Mouse (Mus musculus) kidney, postnatal 14 days (tissue): ENCODE measurements around the gene Nedd9.
"Not testable (repeated sequence)": the region's sequence is repeated elsewhere in the genome, so short reads cannot be mapped to it uniquely, and the experiment has no call there.

Experiments
- DNase-seq: peaks from one replicate; pipeline ENCODE4 v3.0.0; 2022; ENCODE audit warnings: mixed read lengths

Nedd9 gene

DNA sequence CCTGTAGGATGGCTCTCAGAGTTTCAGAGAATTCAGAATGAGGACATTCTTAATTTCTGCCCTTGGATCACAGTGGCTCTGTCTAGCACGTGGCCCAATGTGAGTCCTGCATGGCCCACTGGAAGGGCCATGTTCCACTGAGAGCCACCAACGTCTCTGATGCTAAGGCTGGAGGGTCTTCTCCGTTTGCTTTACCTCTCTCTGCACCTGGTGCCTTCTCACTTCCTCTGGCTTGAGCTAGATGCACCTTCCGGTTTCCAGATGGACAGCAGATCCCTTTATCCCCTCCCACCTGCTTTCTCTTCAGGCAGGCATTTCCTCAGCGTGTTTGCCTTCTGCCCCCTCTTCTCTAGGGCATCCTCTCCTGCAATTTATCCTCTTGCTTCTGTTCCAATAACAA, 118.5 kb downstream of the Nedd9 start:
- DNase-seq, result no peak

DNA sequence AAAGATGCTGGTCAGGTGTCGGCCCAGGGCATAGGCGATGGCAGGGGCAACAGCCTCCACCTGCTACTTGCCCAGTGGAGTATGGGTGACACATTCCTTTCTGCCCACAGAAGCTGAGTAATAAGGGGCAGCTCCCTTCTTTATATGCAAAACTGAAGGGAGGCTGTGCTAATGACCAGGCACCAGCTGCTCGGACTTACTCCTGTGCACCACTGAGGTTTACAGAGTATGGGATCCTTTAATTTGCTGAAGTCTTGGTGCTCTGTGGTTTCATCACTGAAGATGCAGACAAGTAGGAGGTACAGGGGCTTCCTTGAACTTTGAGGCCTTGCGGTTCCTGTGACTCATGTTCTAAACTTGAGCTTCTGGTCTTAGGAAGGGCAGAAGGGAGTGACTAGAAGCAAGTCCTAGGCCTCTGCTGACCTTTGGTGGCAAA, 120.0 kb downstream of the Nedd9 start:
- DNase-seq, result no peak

DNA sequence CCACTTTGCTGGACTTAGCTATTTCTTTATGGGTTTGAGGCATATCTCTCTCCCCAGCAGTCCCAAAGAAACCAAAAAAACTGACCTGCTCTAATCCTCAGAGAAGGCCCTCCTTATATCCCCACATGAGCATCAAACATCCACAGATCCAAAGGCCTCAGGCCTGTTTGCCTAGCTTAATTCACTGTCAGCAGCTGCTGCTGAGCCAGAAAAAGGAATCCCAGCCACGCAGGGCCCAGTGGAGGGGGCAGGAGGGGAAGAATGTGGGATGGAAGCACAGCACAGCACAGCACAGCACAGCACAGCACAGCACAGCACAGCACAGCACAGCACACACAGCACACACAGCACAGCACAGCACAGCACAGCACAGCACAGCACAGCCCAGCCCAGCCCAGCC, 120.6 kb downstream of the Nedd9 start:
- not testable (repeated sequence) for DNase-seq

DNA sequence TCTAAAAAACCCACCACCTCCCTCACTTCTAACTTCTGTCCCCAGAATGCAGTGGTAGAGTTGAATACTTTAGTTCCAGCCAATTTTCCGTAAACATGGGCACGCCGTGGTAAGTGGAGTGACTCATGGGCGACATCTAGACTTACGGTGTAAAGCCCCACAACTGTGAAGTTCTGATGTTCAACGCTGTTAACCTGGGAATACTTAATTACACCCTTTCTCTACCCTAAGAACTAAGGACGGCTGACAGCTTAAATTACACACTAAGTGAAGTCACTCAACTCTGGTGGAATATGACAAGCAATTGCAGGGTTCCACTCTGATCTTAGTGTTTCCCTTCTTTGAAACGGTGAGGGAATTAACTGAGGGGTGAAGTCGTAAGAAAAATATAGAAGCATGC, 122.9 kb downstream of the Nedd9 start:
- no peak for DNase-seq

DNA sequence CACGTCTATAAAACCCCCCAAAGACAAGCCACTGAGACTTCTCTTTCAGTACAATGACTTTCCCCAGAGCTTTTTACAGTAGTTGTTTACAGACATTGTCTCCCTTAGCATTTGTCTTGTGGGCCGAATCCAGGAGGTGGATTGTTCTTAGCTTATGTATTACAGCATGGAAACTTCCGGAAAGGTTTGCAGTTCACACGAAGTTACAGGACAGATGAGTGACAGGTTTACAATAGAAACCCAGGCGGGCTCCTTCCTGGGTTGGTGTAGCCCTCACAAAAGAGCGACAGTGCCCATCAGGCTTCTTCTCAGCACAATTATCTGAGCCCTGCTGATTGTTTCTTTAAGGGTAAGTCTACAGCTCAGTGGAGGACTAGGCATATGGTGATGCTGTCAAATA, 124.3 kb downstream of the Nedd9 start:
- no peak for DNase-seq

DNA sequence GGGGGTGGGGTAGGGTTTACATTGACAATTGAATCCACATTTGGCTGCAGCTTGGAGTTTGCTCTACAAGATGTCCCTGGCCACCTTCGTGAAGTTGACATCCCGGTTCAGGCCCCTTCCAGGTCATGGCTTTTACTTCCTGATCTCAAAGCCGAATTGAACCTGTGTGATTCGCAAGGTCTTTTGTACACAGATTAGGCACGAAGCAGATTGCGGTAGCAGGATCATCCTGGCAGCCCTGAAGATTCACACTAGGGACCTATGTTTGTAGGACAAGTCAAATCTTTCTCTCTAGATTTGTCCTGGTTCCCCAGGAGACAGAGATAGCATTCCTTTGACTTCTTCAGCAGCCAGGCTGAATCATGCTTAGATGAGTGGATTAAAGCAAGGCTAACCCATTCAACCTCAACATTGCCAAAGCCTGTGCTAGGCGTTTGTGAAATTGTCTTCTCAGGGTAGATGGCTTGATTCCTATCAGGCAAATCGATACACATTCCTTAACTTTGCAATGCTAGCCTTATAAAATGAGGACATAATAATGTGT, 126.8 kb downstream of the Nedd9 start:
- no peak for DNase-seq

DNA sequence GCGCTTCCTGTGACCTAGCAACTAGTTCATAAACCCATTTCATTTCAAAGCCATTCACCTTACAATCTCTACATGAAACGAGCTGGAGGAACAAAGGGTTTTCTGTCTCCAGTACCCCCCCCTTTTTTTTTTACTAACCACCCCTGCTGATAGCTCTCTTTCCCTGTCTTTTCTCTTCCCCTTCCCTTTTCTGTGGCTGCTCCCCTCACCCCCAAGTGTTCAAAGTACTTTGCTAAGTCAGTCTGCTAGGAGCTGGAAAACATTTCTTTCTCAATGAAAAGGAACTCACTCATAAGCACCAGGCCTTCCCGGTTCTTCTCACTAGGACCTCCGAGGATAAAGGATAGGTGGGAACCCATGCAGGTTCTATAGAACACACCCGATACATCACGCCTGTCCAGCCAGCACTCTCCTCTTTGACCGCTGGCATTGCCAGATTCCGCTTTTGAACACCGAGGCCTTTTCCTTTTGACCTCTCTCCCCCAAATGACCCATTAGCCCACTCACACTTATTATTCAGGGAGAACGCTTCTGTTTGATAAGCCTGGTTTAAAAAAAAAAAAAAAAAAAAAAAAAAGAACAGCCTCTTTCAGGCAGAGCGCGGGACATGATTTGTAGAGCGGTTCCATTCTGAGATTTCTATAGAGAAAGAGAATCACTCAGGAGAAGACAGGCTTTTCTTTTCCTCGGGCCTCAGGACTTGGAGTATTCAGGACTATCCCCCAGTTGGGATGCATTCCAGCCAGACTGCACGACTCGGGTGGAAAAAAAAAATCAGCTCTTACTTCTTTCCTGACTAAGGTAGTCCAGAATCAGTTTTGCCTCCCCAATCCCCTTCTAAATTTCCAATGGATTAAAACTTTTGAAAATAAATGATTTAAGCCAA, 127.6 kb downstream of the Nedd9 start:
- no peak for DNase-seq

DNA sequence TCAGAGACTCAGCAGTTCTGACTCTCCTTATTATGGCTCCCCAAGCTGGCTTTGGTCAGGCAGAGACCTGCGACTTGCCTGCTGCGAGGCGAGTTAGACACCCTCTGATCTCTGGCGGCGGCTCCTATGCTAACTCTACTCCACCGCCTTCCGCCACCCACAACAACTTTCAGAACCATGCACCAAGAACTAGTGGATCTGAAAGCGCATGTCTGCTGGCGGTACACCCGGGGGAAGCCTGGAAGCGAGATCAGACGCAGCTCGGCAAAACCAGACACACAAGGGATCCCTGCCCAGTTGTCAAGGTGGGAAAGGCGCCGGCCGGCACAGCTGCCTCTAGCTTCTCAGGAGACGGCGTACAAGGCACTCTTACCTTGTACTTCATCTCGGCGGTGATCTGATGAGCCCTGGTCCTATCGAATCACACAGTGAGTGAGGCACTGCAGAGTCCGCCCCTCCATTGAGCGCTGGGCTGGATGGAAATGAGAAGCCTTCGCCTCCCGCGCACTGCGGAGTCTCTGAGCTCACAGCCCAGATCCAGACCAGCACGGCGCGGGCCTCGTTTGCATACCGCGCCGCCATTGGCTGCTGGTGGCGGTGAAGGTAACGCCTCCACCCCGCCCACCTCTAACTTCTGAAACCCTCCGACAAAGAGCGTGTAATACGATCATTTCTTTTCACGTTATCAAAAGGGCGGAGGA, 128.5 kb downstream of the Nedd9 start:
- peak; percentile 97 for DNase-seq

DNA sequence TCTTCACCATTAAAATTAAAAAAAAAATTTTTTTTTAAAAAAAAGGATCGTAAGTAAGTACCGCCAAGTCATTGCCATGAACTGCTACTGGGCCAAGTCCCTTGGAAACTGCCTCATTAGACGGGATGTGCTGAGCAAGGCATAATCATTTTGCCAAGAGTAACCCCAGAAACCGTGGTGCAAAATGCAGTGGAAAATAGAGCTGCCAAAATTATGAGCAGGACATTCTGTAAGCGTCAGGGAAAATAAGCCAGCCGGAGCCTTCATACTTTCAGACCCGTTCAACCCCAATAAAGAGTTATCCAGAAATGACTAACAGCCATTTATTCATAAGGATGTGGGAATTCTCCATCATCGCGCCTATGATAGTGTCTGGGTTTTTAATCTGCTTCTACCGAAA, 129.2 kb downstream of the Nedd9 start:
- DNase-seq, result no peak

DNA sequence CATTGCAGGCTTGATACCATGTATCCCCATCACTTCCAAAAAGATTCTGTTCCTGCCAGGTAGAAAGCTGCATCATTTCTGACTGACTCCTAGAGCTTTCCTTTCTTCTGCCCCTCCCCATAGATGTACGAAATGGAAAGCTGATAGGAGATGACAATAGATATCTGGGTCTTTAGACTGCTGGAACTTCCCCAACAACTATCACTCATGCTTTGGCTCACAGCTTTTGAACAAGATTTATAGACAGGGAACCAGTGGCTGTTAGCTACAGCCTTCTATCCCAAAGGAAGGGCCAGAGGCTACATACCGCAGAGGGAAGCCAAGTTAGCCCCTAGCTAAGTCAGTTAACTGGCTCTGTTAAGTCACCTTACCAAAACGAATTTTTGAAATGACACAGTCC, 129.6 kb downstream of the Nedd9 start:
- no peak for DNase-seq

DNA sequence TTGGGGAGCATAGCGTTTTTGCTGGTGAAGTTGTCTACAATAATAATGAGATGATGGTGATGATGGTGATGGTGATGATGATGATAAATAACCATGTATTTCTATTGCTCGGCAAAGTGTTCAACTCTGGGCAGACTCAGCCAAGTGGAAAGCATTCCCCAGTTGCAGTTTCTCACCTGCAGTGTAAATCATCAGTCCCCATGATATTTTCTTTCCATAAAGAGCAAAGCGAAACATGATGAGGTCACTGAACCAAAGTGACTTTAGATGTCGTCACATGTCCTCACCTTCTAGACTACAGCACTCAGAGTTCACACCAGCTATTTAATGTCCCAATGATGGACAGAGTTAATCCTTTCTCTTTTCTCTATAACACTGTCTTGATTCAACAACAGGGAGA, 130.0 kb downstream of the Nedd9 start:
- no peak for DNase-seq

DNA sequence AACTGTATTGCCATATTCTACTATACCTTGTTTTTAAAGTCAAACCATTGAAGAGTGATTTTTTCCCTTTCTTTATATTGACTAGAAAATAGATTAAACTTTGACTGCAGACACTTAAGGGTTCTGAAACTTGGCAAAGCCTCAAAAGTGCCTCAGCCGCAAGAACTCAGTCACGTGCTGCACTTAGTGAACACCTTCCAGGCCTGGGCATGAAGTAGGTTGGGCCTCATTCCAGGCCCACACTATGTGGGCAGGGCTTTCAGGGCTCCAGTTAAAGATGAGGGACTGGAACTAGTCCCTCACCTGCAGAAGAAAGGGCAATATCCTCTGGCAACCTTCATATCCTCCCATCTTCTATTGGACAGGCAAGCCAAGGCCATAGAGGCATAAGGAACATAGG, 131.6 kb downstream of the Nedd9 start:
- DNase-seq, result peak; percentile 83

DNA sequence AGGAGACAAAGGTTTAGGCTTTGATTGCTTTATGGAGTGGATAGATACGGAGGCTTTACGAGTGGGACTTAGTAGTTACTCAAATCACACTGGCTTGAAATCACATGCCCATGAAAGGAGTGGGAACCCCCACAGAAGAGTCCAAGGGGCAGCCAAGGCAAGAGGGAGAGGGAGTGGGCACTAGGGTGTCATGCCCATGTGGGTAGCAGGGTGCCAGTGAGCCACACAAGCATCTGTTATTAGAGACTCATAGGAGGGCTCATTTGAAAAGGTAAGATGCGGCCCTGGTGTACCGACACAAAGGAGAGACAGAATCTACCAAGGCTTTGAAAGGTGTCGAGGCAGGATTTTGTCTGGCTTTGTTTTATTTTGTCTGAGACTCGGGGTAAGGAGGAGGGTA, 132.6 kb downstream of the Nedd9 start:
- no peak for DNase-seq

DNA sequence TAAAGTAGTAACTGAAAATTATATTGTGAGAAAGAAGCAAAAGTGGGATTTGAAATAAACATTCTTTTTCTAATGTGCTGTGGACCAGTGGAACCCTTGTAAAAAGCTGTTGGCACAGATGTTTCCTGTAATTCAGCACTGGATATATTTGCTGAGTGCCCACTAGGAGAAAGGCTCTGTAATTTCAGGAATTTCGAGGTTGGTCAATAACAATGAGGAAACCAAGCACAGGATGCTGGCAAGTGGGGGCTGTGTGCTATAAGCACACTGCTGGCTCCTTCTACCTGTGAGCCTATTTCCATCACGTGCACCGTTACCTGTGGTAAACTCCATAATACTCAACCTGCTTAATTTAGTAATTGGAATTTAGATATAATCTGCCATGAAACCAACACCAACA, 133.5 kb downstream of the Nedd9 start:
- no peak for DNase-seq

DNA sequence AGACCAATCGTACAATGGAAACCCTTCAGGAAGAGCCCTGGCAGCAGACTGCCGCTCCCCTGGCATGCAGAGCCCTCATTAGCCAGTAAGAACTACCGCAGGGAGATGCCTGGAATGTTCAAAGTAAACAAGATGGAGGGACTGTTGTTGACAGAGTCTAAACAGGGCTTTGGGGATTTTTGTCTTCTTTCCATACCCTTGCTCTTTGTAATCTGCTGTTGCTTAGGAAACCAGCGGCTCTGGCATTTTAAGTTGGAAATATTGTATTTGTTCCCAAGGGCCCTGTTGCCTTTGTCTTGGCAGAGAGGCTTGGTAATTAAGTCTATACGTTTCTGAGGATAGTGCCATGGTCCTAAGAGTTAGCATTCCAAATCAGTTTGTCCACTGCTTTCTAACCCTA, 134.8 kb downstream of the Nedd9 start:
- no peak for DNase-seq

DNA sequence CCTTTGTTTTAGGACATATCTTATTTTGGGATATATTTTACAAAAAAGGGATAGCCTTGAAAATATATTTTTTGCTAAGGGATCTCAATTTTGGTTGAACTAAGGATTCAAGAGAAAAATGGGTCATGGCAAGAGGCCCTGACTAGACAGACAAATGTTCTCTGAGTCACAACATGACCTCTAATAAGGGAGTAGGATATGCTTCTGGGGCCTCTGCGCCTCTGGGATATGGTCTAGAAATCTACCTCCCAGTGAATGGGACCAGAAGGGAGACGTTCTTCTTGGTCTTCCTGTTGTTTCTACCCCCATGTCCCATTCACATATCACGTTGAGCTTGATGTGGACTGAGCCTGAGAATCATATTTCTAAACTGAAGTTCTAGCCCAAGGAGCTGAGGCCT, 136.6 kb downstream of the Nedd9 start:
- no peak for DNase-seq

DNA sequence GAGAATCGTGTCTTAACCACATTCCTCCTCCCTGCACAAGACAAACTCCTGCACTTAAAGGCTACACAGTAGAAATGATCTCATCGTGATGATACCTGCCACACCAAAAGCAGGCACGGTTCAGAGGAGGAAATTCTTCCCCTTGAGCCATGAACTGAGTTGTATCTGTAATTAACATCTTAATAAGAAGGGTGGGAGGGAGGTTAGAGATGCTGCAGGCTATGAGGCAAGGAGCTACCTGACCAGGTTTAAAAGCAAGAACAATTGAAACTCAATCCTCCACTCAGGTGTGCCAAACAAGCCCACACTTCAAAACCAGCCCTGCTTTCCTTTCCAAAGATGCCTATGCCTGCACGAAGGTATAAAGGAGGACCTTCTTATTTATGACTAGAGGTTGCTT, 137.4 kb downstream of the Nedd9 start:
- no peak for DNase-seq

DNA sequence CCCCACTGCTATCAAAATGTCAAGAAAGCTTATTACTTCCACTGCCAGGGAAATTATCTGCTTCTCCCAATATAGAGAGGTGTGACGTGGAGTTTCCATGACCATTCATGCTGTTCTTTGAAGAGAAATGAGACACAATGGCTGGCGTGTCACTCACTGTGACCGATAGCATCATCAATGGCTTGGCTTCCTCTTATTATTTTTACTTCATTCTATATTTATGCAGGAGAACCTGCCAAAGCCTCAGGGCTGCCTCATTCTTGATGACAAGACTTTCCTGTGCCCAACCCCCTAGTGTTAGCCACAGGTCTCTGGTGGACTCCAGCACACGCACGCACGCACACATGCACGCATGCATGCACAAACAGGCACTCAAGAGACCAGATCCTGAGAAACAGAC, 141.4 kb downstream of the Nedd9 start:
- peak; percentile 39 for DNase-seq

DNA sequence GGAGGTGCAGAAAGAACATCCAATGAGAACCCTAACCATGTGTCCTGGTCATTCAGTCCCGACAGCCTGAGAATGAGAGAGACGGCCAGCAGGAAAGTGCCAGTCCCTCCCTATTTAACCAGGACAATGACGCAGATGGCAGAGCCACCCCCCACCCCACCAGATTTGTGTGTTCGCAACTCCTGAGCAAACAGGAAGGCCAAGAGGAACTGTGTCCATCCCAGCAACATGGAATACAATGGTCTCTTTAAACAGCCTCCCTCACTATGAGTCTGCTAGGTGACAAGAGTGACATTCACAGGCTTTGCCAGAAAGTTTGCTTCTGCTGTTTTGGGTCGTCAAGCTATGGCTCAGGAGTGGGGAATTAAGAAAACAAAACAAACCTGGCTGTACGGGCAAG, 141.9 kb downstream of the Nedd9 start:
- peak; percentile 44 for DNase-seq

DNA sequence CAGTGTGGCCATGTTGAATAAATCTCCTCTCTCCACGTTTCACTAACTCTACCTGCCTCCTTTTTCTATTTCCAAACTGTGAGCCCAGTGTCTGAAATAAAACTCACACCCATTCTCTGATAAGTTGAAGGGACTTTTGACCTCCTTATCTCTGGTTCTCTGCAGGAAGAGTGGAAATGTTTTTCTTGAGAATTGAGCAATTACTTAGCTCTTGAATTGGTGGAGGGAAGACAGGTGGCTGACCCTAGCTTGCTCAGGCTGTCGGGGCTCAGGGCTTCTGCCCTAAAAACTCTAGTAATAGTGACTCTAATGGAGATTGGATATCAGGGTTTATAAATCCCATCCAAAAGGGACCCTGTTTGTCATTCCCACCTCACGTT, 143.3 kb downstream of the Nedd9 start:
- DNase-seq, result no peak

DNA sequence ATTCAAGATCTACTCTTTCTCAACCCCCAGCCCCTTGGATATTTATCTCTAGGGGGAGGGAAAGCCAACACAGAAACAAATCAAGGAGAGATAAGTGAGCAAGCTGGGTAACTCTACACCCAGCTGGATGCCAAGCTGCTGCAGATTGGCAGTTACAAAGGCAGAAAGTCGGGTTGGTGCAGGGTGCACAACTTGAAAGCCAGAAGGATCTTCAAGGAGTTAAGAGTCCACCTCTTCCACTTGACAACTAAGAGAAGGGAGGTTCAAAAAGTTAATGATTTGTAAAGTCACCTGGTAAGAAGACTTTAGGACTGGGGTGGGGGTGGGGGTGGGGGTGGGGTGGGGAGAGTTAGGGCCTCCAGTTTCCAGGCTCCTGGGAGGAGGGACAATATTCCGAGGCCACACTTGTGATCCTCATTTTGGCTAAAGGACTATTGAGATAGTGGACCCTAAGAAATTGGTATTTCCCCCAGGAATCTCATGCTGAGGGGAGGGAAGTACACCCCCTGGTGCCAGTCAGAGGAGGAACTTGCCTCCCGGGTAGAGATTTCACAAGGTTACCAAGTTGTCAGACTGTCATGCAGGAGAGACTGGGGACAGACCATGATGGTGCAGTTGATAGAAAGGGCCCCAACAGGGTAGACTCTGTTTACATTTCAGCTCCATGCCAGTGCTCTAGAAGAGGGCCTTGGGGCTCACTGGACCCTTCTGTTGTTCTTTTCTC, 143.8 kb downstream of the Nedd9 start:
- DNase-seq, result peak; percentile 60

DNA sequence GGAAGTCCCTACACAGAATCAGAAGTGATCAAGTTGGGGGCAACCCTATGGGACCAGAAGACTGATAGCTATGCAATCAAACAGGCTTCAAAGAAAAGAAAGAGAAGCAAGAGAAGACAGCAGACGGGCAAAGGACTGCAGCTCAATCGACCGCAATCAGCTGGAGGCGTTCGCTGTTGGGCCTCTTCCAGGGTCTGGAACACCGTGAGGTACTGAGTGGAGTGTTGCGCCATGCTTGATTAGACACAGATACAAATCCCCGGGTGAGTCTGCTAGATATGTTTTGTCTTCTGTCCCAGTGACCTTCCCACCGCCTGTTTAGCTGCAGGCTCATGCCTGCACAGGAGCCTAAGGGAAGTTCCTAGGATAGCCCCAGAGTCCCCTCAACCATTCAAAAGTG, 145.7 kb downstream of the Nedd9 start:
- DNase-seq, result peak; percentile 56

DNA sequence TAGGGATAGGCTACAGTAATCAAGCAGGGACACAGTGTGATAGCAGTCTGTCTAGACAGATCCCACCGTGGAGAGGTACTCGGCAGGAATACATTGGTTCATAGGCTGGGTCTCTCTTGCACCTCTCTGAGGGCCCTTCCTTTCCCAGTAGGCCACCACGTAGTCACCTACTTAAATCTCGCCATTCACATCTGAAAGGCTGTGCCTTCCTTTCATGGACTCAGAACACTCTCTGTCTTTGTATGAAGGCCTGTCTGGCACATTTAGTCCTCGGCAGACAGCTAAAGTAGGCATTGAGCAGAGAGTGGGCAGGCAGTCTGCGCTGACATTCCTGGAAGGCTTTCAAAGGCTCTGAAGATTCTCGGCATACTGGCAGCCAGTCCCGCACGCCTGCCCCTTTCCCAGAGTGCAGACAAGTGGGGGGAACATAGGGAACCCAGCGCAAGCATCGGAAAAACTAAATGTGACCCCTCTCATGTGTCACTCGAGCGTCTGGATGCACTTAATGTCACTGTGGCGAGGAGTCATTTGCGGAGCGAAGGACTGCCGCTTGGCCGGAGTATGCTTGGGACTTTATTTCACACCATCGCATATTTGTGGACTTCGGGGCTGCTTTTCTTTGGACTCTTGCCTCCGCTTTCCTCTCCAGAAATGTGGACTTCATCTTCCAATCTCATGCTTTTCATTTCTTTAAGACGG, 147.4 kb downstream of the Nedd9 start:
- peak; percentile 61 for DNase-seq
